Mouse (Mus musculus): ENCODE measurements around the gene Tanc1.

DNA sequence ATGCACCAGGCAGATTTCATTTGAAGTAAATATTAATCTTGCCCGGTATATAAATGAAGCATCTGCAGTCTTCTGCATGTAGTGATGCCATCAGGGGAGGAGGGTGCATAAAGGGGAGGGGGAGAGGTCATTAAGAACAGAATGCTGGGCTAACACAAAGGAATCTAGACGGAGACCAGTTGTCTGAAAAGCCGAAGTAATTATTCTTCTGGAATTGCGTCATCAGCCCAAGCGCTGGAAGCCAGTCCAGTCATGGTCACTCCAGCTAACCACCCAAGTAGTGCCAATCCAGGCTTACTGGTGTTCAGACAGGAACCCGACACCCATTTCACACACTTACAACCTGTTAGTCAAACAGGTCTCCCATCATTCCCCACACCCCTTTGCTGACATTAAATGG lies 17.7 kb upstream of the Tanc1 start:
- TF ChIP-seq GATA1 (IDR thresholded peaks at IDR 0.05; ENCODE audit: low read length) (no peak), TAL1 (IDR thresholded peaks at IDR 0.05; ENCODE audit: low read length) (no peak)
